Mouse (Mus musculus) Muller cell, postnatal 12 days (primary cell): Measurements from ENCODE around the gene 1700029H14Rik.

Experiments
- DNase-seq: peaks from one replicate; pipeline ENCODE4 v3.0.0-alpha.2; 2015; ENCODE audit errors: inconsistent ontology term

Gene 1700029H14Rik

GRCm38 (mm10) chr8:13562118-13562517, at the start of gene 1700029H14Rik:
Gene 1700029H14Rik (minus strand): TSS chr8:13562461.
- peak; percentile 33 for DNase-seq

GRCm38 (mm10) chr8:13611702-13612101, 49.4 kb upstream of the 1700029H14Rik start:
- DNase-seq = no peak

- DNase-seq = no peak
Measured at GRCm38 (mm10) chr8:13609971-13610370, 47.7 kb upstream of the 1700029H14Rik start.

GRCm38 (mm10) chr8:13608946-13609345, 46.7 kb upstream of the 1700029H14Rik start:
- no peak for DNase-seq

- DNase-seq = no peak
Measured at GRCm38 (mm10) chr8:13605920-13606480, 43.7 kb upstream of the 1700029H14Rik start.

- DNase-seq = peak; percentile 24
Measured at GRCm38 (mm10) chr8:13602621-13603020, 40.4 kb upstream of the 1700029H14Rik start.

DNA sequence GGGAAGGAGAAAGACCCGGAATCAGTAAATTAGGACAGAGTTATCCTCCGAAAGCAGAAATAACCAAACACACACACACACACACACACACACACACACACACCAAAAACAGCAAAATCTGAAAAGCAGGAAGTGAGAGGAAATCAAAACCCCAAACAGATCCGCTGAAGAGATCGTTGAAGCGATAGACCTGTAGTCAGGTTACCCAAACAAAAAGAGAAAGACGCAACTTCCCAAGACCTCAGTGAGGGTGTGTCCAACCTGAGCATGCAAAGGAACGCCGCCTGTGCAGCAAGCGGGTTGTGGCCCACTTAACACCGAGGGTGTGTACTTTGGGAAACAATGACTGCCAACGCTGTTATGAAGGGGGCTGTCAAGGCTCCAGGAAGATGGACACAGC, 38.9 kb upstream of the 1700029H14Rik start:
- DNase-seq = no peak

GRCm38 (mm10) chr8:13600716-13601115, 38.5 kb upstream of the 1700029H14Rik start:
- DNase-seq = no peak

DNA sequence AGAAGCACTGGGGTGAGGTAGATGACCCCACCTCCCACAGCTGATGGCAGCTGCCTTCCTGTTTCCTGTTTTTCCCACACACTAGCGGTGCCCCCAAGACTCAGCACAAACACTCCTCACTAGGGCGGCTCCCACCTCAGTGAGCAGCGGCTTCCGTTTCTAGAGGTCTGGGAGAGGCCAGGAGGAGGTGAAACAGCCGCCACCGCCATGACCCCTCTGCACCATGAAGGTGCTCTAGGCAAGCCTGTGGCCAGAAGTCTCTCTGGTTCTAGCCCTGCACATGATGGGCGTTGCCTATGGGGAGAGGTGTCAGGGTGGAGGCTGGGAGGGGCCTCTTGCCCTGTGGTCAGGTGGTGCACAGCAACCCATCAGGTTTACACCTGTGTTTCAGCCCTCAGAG, 37.9 kb upstream of the 1700029H14Rik start:
- no peak for DNase-seq

- no peak for DNase-seq
Measured at GRCm38 (mm10) chr8:13597777-13598176, 35.5 kb upstream of the 1700029H14Rik start.

DNA sequence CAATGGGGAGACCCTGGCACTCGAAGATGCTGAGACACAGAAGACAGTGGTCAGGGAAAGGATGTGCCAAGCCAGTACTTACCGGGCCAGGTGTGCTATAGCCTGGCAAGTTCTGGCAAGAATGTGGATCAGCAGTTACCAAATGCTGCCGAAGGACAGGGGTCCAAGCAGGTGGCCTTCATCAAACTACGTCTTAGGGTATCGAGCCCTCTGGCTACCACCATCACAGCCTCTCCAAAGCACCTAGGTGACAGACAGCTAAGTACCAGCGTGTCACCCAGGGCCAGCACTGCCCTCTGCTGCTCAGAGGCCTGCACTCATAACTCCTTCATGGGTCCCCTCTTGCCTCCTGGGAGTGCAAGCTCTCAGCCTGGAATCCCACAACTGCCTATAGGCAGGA, 33.6 kb upstream of the 1700029H14Rik start:
- DNase-seq = no peak

GRCm38 (mm10) chr8:13594884-13595323, 32.6 kb upstream of the 1700029H14Rik start:
- DNase-seq = peak; percentile 34

DNA sequence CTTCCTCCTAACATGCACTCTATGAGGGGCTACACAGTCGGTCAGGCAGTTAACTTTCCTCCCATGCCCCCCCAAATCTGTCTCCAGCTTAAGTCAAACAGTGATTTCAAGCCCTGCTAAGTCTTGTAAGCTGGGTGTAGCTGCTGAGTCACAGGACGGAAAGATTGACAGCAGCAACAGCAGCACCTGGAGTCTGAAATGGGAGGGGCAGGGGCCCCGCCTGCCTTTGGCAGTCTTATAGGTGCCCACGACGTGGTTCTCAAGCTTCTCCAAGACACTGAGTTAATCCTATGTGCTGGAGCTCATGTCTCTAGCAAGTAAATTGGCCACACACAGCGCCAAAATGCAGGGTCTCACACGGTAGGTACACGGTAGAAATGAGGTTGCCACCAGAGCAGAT, 31.1 kb upstream of the 1700029H14Rik start:
- DNase-seq = no peak

DNA sequence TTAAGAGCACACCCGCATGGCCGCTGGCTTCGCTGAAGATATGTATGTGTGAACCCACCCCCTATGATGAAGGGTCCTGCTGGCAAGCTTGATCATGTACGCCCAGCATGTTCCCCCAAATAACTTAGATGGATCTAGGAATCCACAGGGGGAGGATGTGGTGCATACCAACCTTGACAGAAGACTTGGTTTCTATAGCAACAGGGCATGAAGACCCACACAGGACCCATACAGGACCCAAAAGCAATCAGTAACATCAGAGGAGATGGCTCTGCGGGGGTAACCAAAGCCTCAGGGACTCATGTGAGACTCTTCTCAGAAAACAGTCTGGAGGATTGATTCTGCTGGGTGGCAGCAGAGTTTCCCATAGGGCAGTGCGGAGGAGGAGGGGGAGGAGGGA, 29.0 kb upstream of the 1700029H14Rik start:
- DNase-seq = no peak

GRCm38 (mm10) chr8:13589071-13589470, 26.8 kb upstream of the 1700029H14Rik start:
- no peak for DNase-seq

DNA sequence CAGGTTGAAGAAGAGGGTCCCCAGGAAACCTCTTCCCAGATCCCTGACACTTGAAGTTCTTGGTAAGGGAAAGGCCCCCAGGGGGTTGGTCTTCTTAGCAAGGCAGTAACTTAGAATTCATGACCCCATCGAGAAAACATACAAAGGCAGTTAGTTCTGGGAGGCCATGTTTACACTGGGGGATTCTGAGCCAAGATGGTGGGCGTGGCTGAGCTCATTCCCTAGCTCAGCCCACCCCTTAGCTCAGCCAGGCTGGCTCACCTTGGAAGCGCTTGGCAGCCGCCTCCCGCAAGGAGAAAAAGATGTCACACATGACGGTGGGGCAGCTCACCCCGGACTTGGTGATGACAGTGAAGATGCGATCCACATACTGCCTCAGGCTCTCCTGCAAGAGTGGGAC, 22.4 kb upstream of the 1700029H14Rik start:
- DNase-seq = no peak

DNA sequence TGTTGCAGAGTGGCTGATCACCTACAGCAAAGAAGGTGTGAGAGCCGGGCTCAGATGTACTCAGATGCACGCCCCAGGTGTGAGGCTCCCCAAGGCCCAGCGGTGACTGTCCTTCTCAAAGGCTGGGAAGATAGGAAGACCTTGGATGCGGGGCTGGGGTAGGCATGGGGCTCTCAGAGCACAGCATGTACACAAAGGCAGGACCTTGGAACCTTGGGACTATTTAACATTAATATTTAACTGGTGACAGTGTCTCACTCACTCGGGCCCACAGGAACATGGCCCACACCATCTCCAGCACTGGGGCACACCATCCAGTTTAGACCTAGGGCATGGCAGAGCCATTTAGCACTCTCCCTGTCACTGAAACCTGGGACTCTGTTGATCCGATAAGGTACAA, 15.6 kb upstream of the 1700029H14Rik start:
- DNase-seq = no peak

- DNase-seq = no peak
Measured at GRCm38 (mm10) chr8:13571999-13572398, 9.7 kb upstream of the 1700029H14Rik start.

GRCm38 (mm10) chr8:13557526-13557925, 4.7 kb downstream of the 1700029H14Rik start:
- no peak for DNase-seq

DNA sequence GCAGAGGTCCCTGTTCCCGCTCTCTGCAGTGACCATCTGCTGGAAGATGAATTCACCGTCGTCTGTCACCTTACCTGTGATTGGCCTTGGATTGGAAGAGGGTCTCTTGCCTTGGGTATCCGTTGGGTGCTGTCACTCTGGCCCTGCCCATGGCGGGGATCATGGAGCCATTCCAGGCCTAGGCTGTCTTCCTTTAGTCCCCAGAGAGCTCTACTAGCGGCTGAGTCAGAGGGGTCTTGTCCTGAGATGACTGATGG, 10.8 kb downstream of the 1700029H14Rik start:
- no peak for DNase-seq

GRCm38 (mm10) chr8:13550718-13551573, 11.3 kb downstream of the 1700029H14Rik start:
- DNase-seq = peak; percentile 82

DNA sequence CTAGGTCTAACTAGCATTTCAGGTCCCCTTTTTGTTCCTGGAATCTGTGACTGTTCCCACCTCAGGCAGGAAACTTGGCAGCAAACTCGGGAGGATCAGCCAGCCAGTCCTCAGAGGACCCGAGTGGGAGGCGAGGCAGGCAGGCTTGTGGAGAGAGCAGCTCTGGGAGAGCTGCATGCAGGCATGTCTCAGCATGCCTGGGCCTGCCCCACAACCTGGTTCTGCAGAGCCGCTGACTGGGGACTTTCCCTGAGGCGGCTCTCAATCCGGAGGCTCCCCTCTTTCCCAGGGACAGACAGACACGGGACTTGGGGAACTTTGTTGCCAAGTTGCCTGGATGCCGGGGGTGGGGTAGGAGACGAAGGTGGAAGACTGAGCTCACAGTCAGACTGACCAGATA, 13.4 kb downstream of the 1700029H14Rik start:
- DNase-seq = peak; percentile 86

DNA sequence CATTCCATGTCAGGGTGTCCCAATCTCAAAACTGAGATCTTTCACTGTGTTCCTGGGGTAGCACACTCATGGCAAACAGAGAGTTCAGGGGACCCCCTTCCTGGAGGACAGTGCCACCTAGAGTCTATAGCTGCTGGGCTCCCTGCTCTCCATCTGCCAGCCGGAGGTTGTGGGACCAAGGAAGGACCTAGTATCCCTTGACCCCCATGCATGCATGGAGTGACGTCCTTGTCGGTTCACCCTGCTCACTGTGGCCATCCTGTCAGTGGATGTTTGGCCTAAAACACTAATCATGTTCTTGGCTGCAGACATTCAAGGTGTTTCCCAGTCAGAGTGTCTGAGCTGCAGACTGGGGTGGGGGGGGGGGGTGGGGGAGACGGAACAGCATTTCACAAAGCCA, 14.0 kb downstream of the 1700029H14Rik start:
- DNase-seq = peak; percentile 49
